Mouse (Mus musculus): ENCODE results near the gene Gpr83.

The Gpr83 gene

GRCm38 (mm10) chr9:14905956-14906355, 45.9 kb downstream of the Gpr83 start:
- DNase-seq = no peak

DNA sequence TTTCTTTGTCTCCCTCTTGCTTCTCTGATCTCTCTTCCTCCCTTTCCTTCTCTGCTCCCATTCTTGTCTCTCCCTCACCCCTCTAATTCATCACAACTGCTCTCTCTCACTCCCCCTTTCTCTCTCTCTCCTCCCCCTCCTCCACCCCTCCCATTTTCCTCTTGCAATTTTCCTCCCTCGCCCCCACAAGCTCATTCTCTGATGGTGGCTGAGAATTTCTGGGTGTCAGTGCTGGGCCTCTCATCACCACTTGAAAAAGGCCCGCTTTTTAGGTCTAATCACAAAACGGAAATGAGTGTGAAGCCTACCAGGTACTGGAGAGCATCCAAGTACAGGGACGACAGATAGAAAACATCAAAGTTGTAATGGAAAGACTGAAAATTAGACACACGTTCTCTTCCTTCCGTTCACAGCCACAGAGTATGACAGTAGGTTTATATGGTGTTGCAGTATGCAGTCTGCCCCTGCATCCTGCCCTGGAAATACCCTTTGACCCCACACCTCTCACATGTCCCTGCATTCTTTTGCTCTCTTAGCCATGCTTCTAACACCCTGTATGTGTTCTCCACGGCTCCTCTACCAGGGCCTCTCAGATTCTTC, 47.9 kb downstream of the Gpr83 start:
- no peak for DNase-seq

DNA sequence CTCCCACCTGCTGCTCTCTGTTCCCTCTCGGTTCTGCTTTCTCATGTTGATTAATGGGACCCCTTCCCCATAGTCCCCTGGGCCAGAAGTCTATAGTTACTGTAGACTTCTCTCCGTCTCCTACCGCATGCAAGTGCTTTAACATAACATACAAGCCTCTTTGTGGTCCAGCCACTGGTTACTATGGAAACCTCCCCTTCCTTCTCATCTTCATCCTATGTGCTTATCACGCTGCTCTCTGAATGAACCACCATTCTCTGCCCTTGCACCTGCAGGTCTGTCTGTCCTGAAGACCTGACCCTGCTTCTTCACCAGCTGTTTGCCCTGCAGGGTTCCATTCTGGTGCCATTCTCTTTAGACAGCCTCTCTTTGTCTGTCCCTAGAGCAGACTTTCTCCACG, 50.0 kb downstream of the Gpr83 start:
- DNase-seq = no peak

- DNase-seq = no peak
Measured at GRCm38 (mm10) chr9:14912037-14912436, 52.0 kb downstream of the Gpr83 start.

GRCm38 (mm10) chr9:14917661-14918060, 57.7 kb downstream of the Gpr83 start:
- no peak for DNase-seq

GRCm38 (mm10) chr9:14918825-14919668, 59.0 kb downstream of the Gpr83 start:
- no peak for DNase-seq
